ENCODE assay signal across 28 mouse cellular contexts in genomic region chr6:52822625-52823024, GRCm38 (mm10).
DNase-seq lines count a peak whose midpoint lies in the region; ATAC-seq and TF ChIP-seq lines count a peak whose summit lies in the region.
"Had no signal": no experiment of that assay in that cellular context is flagged by ENCODE, and none has a peak within 500 bp of the region (broad histone marks: within the 10 kb centered on the region; RNA-seq: fewer than 3 reads in every experiment).

No protein-coding gene starts in this region.

- ATAC-seq in frontal cortex, adult (ENCODE audit: low TSS enrichment), result peak; percentile 50
- ATAC-seq in limb, embryonic 13.5 days (ENCODE audit: low FRiP score, low read depth), result no peak; the same call in 1 of the 2 replicates
- no peak for ATAC-seq in lung, postnatal 0 days
- ATAC-seq in liver, embryonic 12.5 days, result no peak
- ATAC-seq: activated CD4-positive, CD25-positive, alpha-beta regulatory T cell, adult 4 months; forebrain, embryonic 13.5 days; forebrain, embryonic 16.5 days; hindbrain, embryonic 16.5 days; Patski had no signal

- H3K27ac ChIP-seq in limb, embryonic 10.5 days, result peak overlapping the region; percentile 15; the same call in 1 of the 2 replicates
- 0 out of 2 replicates have a peak overlapping the region, but pooled peaks have one; percentile 0 for H3K27ac ChIP-seq in limb, embryonic 13.5 days
- no peak overlapping the region for H3K27ac ChIP-seq in lung, postnatal 0 days (ENCODE audit: low read length)
- no peak overlapping the region for H3K27ac ChIP-seq in liver, embryonic 12.5 days
- H3K27ac ChIP-seq: forebrain, embryonic 10.5 days; forebrain, embryonic 13.5 days; heart, embryonic 15.5 days; hindbrain, embryonic 10.5 days; hindbrain, embryonic 13.5 days had no signal

- 76% methylated on average over 2 of the region's 2 CpGs for WGBS in limb, embryonic 10.5 days
- WGBS in limb, embryonic 13.5 days, result 46% methylated on average over 2 of the region's 2 CpGs
- 80% methylated on average over 2 of the region's 2 CpGs for WGBS in lung, postnatal 0 days
- WGBS in liver, embryonic 12.5 days (ENCODE audit: insufficient replicate concordance), result 65% methylated on average over 2 of the region's 2 CpGs

- no peak overlapping the region for H3K4me3 ChIP-seq in limb, embryonic 10.5 days
- no peak overlapping the region for H3K4me3 ChIP-seq in limb, embryonic 13.5 days
- no peak overlapping the region for H3K4me3 ChIP-seq in lung, postnatal 0 days (ENCODE audit: low read depth, low read length)
- H3K4me3 ChIP-seq in liver, embryonic 12.5 days, result no peak overlapping the region
- H3K4me3 ChIP-seq: forebrain, embryonic 10.5 days; forebrain, embryonic 13.5 days; heart, embryonic 12.5 days; heart, embryonic 15.5 days; hindbrain, embryonic 10.5 days; hindbrain, embryonic 13.5 days had no signal

- no peaks in the 10 kb centered on the region for H3K9me3 ChIP-seq in limb, embryonic 10.5 days (replicated peaks)
- H3K9me3 ChIP-seq in limb, embryonic 13.5 days, result no peaks in the 10 kb centered on the region
- no peaks in the 10 kb centered on the region for H3K9me3 ChIP-seq in lung, postnatal 0 days (ENCODE audit: low read length)
- H3K9me3 ChIP-seq in liver, embryonic 12.5 days (replicated peaks), result no peaks in the 10 kb centered on the region
- H3K9me3 ChIP-seq: forebrain, embryonic 10.5 days; forebrain, embryonic 13.5 days; G1E; heart, embryonic 12.5 days; heart, embryonic 15.5 days; hindbrain, embryonic 10.5 days; hindbrain, embryonic 13.5 days had no signal

- no peak for TF ChIP-seq EP300 in lung, postnatal 0 days (IDR thresholded peaks at IDR 0.05)

- H3K4me2 ChIP-seq in limb, embryonic 13.5 days (replicated peaks), result no peak overlapping the region
- H3K4me2 ChIP-seq in lung, postnatal 0 days (replicated peaks; ENCODE audit: low read depth, low read length), result no peak overlapping the region
- no peak overlapping the region for H3K4me2 ChIP-seq in liver, embryonic 12.5 days
- H3K4me2 ChIP-seq: forebrain, embryonic 13.5 days; heart, embryonic 12.5 days; heart, embryonic 15.5 days; hindbrain, embryonic 13.5 days had no signal

- peaks cover 62% of the 10 kb centered on the region for H3K4me1 ChIP-seq in limb, embryonic 10.5 days
- peaks cover 55% of the 10 kb centered on the region for H3K4me1 ChIP-seq in limb, embryonic 13.5 days
- H3K4me1 ChIP-seq in lung, postnatal 0 days (ENCODE audit: insufficient read depth, low read depth, low read length), result no peaks in the 10 kb centered on the region
- no peaks in the 10 kb centered on the region for H3K4me1 ChIP-seq in liver, embryonic 12.5 days
- H3K4me1 ChIP-seq: heart, embryonic 12.5 days had no signal

- no peaks in the 10 kb centered on the region for H3K36me3 ChIP-seq in limb, embryonic 10.5 days
- no peaks in the 10 kb centered on the region for H3K36me3 ChIP-seq in limb, embryonic 13.5 days
- no peaks in the 10 kb centered on the region for H3K36me3 ChIP-seq in lung, postnatal 0 days (ENCODE audit: insufficient read depth, low read length)
- H3K36me3 ChIP-seq in liver, embryonic 12.5 days, result no peaks in the 10 kb centered on the region
- H3K36me3 ChIP-seq: forebrain, embryonic 10.5 days; G1E; heart, embryonic 12.5 days; heart, embryonic 15.5 days; hindbrain, embryonic 10.5 days; hindbrain, embryonic 13.5 days had no signal

- H3K27me3 ChIP-seq in limb, embryonic 10.5 days (ENCODE audit: low read depth, poor library complexity, severe bottlenecking), result peaks cover 21% of the 10 kb centered on the region; the same call in 1 of the 2 replicates
- peaks cover 8% of the 10 kb centered on the region; the same call in 1 of the 2 replicates for H3K27me3 ChIP-seq in limb, embryonic 13.5 days
- no peaks in the 10 kb centered on the region for H3K27me3 ChIP-seq in lung, postnatal 0 days (replicated peaks; ENCODE audit: insufficient read depth, low read length)
- no peaks in the 10 kb centered on the region for H3K27me3 ChIP-seq in liver, embryonic 12.5 days (replicated peaks)
- H3K27me3 ChIP-seq: heart, embryonic 12.5 days; heart, embryonic 15.5 days; hindbrain, embryonic 13.5 days; Patski had no signal

- TF ChIP-seq CTCF in lung, postnatal 0 days (IDR thresholded peaks at IDR 0.05), result no peak

- no peak overlapping the region for H3K9ac ChIP-seq in limb, embryonic 13.5 days
- H3K9ac ChIP-seq in lung, postnatal 0 days (replicated peaks; ENCODE audit: low read depth), result no peak overlapping the region
- H3K9ac ChIP-seq in liver, embryonic 12.5 days, result no peak overlapping the region
- H3K9ac ChIP-seq: forebrain, embryonic 13.5 days; heart, embryonic 12.5 days; heart, embryonic 15.5 days; hindbrain, embryonic 13.5 days had no signal

- DNase-seq in frontal cortex, postnatal 14 days (ENCODE audit: low spot score in 2 of 2), result no peak
- DNase-seq in limb, embryonic 10.5 days (ENCODE audit: low spot score), result no peak
- peak; percentile 34 for DNase-seq in telencephalon, adult 2 months (ENCODE audit: low read depth, low spot score)
- no peak for DNase-seq in liver
- DNase-seq in lung, postnatal 0 days (ENCODE audit: low spot score), result no peak
- DNase-seq: adrenal gland, adult 8-10 months; adrenal gland, postnatal 25 days; cerebellum, adult 18-20 months; cerebellum, adult 9-10 months; cerebellum, postnatal 14 days; gastrocnemius, postnatal 25 days; heart, adult 18-20 months; heart, postnatal 10 days; heart, postnatal 36 days had no signal

Comparison
In these comparisons a context has a peak if more than half of its experiments do, and no peak if none do; other contexts are left out.
1. H3K27ac ChIP-seq: peak in limb, embryonic 10.5 days (single experiment) and limb, embryonic 13.5 days (single experiment); none in lung, postnatal 0 days (single experiment) and liver, embryonic 12.5 days (single experiment).